Mouse (Mus musculus): ENCODE results near the gene 1700020L24Rik. TPM values are rescaled to one million over a fixed set of nuclear protein-coding genes. Genes with fewer than 3 reads are reported as not detected.

1700020L24Rik gene
- polyA plus RNA-seq, 1 experiment from 2014 or later = 0.65 TPM

- no peak overlapping the region for H3K27ac ChIP-seq
- peak overlapping the region; percentile 71 for H3K4me3 ChIP-seq (replicated peaks)
- DNase-seq = no peak
- H3K9me3 ChIP-seq (replicated peaks) = no peaks in the 10 kb centered on the region
- no peak for ATAC-seq (ENCODE audit: low read depth)
- 51% methylated on average over 7 of the region's 7 CpGs for WGBS (ENCODE audit: insufficient replicate concordance)
- peak overlapping the region; percentile 94 for H3K4me2 ChIP-seq
- peaks cover 63% of the 10 kb centered on the region for H3K27me3 ChIP-seq
- no peak overlapping the region for H3K9ac ChIP-seq
- H3K36me3 ChIP-seq = no peaks in the 10 kb centered on the region
- peaks cover 38% of the 10 kb centered on the region for H3K4me1 ChIP-seq (replicated peaks)
Observed at GRCm38 (mm10) chr11:83441235-83441634, 3.8 kb downstream of the 1700020L24Rik start.

GRCm38 (mm10) chr11:83442596-83443267 is 5.3 kb downstream of the 1700020L24Rik start:
- no peak for ATAC-seq (ENCODE audit: low read depth)
- Histone ChIP-seq H3K9ac (no peak overlapping the region), H3K4me3 (replicated peaks) (no peak overlapping the region; the same call in 1 of the 2 replicates), H3K4me2 (0 out of 2 replicates have a peak overlapping the region, but pooled peaks have one; percentile 19), H3K27me3 (peaks cover 65% of the 10 kb centered on the region), H3K4me1 (replicated peaks) (peaks cover 45% of the 10 kb centered on the region), H3K9me3 (replicated peaks) (no peaks in the 10 kb centered on the region), H3K27ac (no peak overlapping the region), H3K36me3 (no peaks in the 10 kb centered on the region)
- peak; percentile 31 for DNase-seq
- 10% methylated on average over 27 of the region's 29 CpGs for WGBS (ENCODE audit: insufficient replicate concordance)

- no peak overlapping the region for H3K9ac ChIP-seq
- no peak for ATAC-seq (ENCODE audit: low read depth)
- H3K9me3 ChIP-seq (replicated peaks) = no peaks in the 10 kb centered on the region
- H3K4me1 ChIP-seq (replicated peaks) = peaks cover 56% of the 10 kb centered on the region
- peaks cover 69% of the 10 kb centered on the region for H3K27me3 ChIP-seq
- no peak overlapping the region for H3K27ac ChIP-seq
- no peak overlapping the region for H3K4me2 ChIP-seq
- no peak for DNase-seq
- no peaks in the 10 kb centered on the region for H3K36me3 ChIP-seq
- H3K4me3 ChIP-seq (replicated peaks) = no peak overlapping the region
- WGBS (ENCODE audit: insufficient replicate concordance) = 4% methylated on average over 7 of the region's 7 CpGs
Observed at GRCm38 (mm10) chr11:83443824-83444223, 6.3 kb downstream of the 1700020L24Rik start.

- WGBS (ENCODE audit: insufficient replicate concordance) = 15% methylated on average over 19 of the region's 19 CpGs
Observed at GRCm38 (mm10) chr11:83445001-83445400, 7.5 kb downstream of the 1700020L24Rik start.

GRCm38 (mm10) chr11:83447612-83448011 is 10.1 kb downstream of the 1700020L24Rik start:
- H3K4me2 ChIP-seq = no peak overlapping the region
- H3K9ac ChIP-seq = no peak overlapping the region
- H3K4me1 ChIP-seq (replicated peaks) = peaks cover 45% of the 10 kb centered on the region
- peaks cover 48% of the 10 kb centered on the region for H3K27me3 ChIP-seq
- no peaks in the 10 kb centered on the region for H3K36me3 ChIP-seq
- no peak overlapping the region for H3K4me3 ChIP-seq (replicated peaks)
- DNase-seq (no peak), ATAC-seq (ENCODE audit: low read depth) (no peak)
- no peak overlapping the region for H3K27ac ChIP-seq
- H3K9me3 ChIP-seq (replicated peaks) = no peaks in the 10 kb centered on the region
- 62% methylated on average over 10 of the region's 10 CpGs for WGBS (ENCODE audit: insufficient replicate concordance)

More at GRCm38 (mm10) chr11:83445001-83445400, 7.5 kb downstream of the 1700020L24Rik start:
- Histone ChIP-seq H3K4me2 (peak overlapping the region; percentile 47), H3K4me3 (replicated peaks) (peak overlapping the region; percentile 17; the same call in 1 of the 2 replicates), H3K9ac (no peak overlapping the region), H3K27me3 (peaks cover 66% of the 10 kb centered on the region), H3K36me3 (no peaks in the 10 kb centered on the region), H3K4me1 (replicated peaks) (peaks cover 60% of the 10 kb centered on the region), H3K27ac (no peak overlapping the region), H3K9me3 (replicated peaks) (no peaks in the 10 kb centered on the region)
- ATAC-seq (ENCODE audit: low read depth) (no peak), DNase-seq (no peak)

- ATAC-seq (ENCODE audit: low read depth) (peak; percentile 29; the same call in 1 of the 2 replicates), DNase-seq (no peak)
- Histone ChIP-seq H3K9ac (no peak overlapping the region), H3K4me3 (replicated peaks) (no peak overlapping the region), H3K4me1 (replicated peaks) (peaks cover 41% of the 10 kb centered on the region), H3K27ac (no peak overlapping the region), H3K27me3 (peaks cover 41% of the 10 kb centered on the region), H3K4me2 (no peak overlapping the region), H3K9me3 (replicated peaks) (no peaks in the 10 kb centered on the region), H3K36me3 (no peaks in the 10 kb centered on the region)
- 30% methylated on average over 16 of the region's 16 CpGs for WGBS (ENCODE audit: insufficient replicate concordance)
Observed at GRCm38 (mm10) chr11:83448021-83448926, 10.8 kb downstream of the 1700020L24Rik start.

GRCm38 (mm10) chr11:83448927-83449236 is 11.4 kb downstream of the 1700020L24Rik start:
- no peak overlapping the region for H3K27ac ChIP-seq
- H3K4me1 ChIP-seq (replicated peaks) = peaks cover 36% of the 10 kb centered on the region

GRCm38 (mm10) chr11:83449298-83449697 is 11.8 kb downstream of the 1700020L24Rik start:
- 26% methylated on average over 4 of the region's 4 CpGs for WGBS (ENCODE audit: insufficient replicate concordance)
- ATAC-seq (ENCODE audit: low read depth) (no peak), DNase-seq (no peak)
- H3K27ac ChIP-seq = no peak overlapping the region
- H3K4me1 ChIP-seq (replicated peaks) = peaks cover 37% of the 10 kb centered on the region
- H3K27me3 ChIP-seq = peaks cover 31% of the 10 kb centered on the region
- H3K4me3 ChIP-seq (replicated peaks) = no peak overlapping the region
- no peak overlapping the region for H3K9ac ChIP-seq
- no peaks in the 10 kb centered on the region for H3K9me3 ChIP-seq (replicated peaks)
- no peaks in the 10 kb centered on the region for H3K36me3 ChIP-seq
- H3K4me2 ChIP-seq = no peak overlapping the region

More at GRCm38 (mm10) chr11:83448927-83449236, 11.4 kb downstream of the 1700020L24Rik start:
- Histone ChIP-seq H3K27me3 (peaks cover 35% of the 10 kb centered on the region), H3K9ac (no peak overlapping the region), H3K9me3 (replicated peaks) (no peaks in the 10 kb centered on the region), H3K36me3 (no peaks in the 10 kb centered on the region), H3K4me3 (replicated peaks) (no peak overlapping the region), H3K4me2 (no peak overlapping the region)
- ATAC-seq (ENCODE audit: low read depth) = no peak
- DNase-seq = no peak

GRCm38 (mm10) chr11:83450550-83450949 is 13.1 kb downstream of the 1700020L24Rik start:
- Histone ChIP-seq H3K27me3 (peaks cover 21% of the 10 kb centered on the region), H3K4me1 (replicated peaks) (peaks cover 43% of the 10 kb centered on the region), H3K27ac (no peak overlapping the region), H3K9me3 (replicated peaks) (no peaks in the 10 kb centered on the region), H3K4me3 (replicated peaks) (no peak overlapping the region), H3K4me2 (no peak overlapping the region), H3K9ac (no peak overlapping the region), H3K36me3 (no peaks in the 10 kb centered on the region)
- DNase-seq = no peak
- no peak for ATAC-seq (ENCODE audit: low read depth)
- WGBS (ENCODE audit: insufficient replicate concordance) = 36% methylated on average over 1 of the region's 1 CpGs

GRCm38 (mm10) chr11:83451281-83451680 is 13.8 kb downstream of the 1700020L24Rik start:
- no peak overlapping the region for H3K4me2 ChIP-seq
- no peaks in the 10 kb centered on the region for H3K9me3 ChIP-seq (replicated peaks)
- no peak overlapping the region for H3K4me3 ChIP-seq (replicated peaks)
- DNase-seq = no peak
- peaks cover 16% of the 10 kb centered on the region for H3K27me3 ChIP-seq
- H3K27ac ChIP-seq = no peak overlapping the region
- no peak for ATAC-seq (ENCODE audit: low read depth)
- H3K36me3 ChIP-seq = no peaks in the 10 kb centered on the region
- peaks cover 50% of the 10 kb centered on the region for H3K4me1 ChIP-seq (replicated peaks)
- no peak overlapping the region for H3K9ac ChIP-seq
- 80% methylated on average over 10 of the region's 10 CpGs for WGBS (ENCODE audit: insufficient replicate concordance)

GRCm38 (mm10) chr11:83454548-83454947 is 17.1 kb downstream of the 1700020L24Rik start:
- H3K4me1 ChIP-seq (replicated peaks) = peaks cover 27% of the 10 kb centered on the region
- H3K27ac ChIP-seq = no peak overlapping the region
- H3K36me3 ChIP-seq = no peaks in the 10 kb centered on the region
- H3K4me3 ChIP-seq (replicated peaks) = no peak overlapping the region
- 0 out of 2 replicates have a peak overlapping the region, but pooled peaks have one; percentile 2 for H3K4me2 ChIP-seq
- H3K9ac ChIP-seq = no peak overlapping the region
- H3K9me3 ChIP-seq (replicated peaks) = no peaks in the 10 kb centered on the region
- WGBS (ENCODE audit: insufficient replicate concordance) = 4% methylated on average over 4 of the region's 4 CpGs
- peaks cover 11% of the 10 kb centered on the region for H3K27me3 ChIP-seq
- ATAC-seq (ENCODE audit: low read depth) (peak; percentile 50; the same call in 1 of the 2 replicates), DNase-seq (no peak)

Measured in liver, embryonic 13.5 days (tissue).